Mouse (Mus musculus): ENCODE data around the gene Wnt9a.

The Wnt9a gene

DNA sequence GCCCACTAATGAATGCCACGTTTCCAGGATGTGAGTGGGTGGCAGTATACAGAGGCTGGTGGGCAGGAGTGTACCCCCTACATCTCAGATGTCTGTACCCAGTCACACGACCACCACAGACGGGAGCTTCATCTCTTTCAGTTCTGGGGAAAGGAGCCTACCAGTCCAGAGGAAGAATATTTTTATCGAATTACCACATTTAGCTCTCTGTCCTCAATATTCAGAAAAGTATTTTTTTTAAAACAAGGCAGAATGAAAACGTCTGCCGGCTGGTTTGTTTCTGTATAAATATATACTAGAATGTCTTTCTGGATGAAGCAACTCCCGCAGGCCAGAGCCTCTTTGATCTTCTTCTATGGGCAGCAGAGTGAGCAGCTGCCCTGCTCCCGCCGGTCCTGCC, 26.2 kb downstream of the Wnt9a start:
- TF ChIP-seq CTCF (conservative IDR thresholded peaks at IDR 0.05; ENCODE audit: low read length) (no peak), NANOG (IDR thresholded peaks at IDR 0.05; ENCODE audit: borderline replicate concordance, low read length) (no peak), POU5F1 (IDR thresholded peaks at IDR 0.05; ENCODE audit: borderline replicate concordance, low read length) (no peak)
- no peaks in the 10 kb centered on the region for H3K9me3 ChIP-seq (ENCODE audit: low read length)
- H3K4me3 ChIP-seq (replicated peaks; ENCODE audit: low read length), result no peak overlapping the region
- H3K27me3 ChIP-seq (ENCODE audit: insufficient read depth, low read length), result peaks cover 29% of the 10 kb centered on the region
- H3K4me1 ChIP-seq (replicated peaks; ENCODE audit: low read depth, low read length), result peaks cover 17% of the 10 kb centered on the region
- no peaks in the 10 kb centered on the region for H3K36me3 ChIP-seq (ENCODE audit: insufficient read depth, low read length)

DNA sequence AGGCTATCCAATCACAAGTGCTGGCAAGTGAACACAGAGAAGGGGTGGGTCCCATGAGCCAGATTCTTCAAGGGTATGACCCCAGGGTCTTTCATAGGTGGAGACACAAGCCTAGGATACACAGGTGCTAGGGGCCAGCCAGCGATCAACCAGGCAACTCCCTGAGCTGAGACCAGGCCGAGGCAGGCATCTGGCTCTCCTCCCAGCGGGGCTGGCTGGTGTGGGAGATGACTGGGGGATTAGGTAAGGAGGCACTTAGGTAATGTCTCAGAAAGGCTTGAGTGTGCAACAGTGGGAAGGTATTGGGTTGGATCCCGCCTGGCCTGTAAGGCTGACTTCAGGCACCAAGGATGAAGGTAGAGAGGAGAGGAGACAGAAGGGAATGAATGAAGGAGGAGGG, 28.4 kb downstream of the Wnt9a start:
- H3K36me3 ChIP-seq (ENCODE audit: insufficient read depth, low read length), result no peaks in the 10 kb centered on the region
- no peaks in the 10 kb centered on the region for H3K9me3 ChIP-seq (ENCODE audit: low read length)
- TF ChIP-seq CTCF (conservative IDR thresholded peaks at IDR 0.05; ENCODE audit: low read length) (no peak), POU5F1 (IDR thresholded peaks at IDR 0.05; ENCODE audit: borderline replicate concordance, low read length) (no peak), NANOG (IDR thresholded peaks at IDR 0.05; ENCODE audit: borderline replicate concordance, low read length) (no peak)
- H3K4me3 ChIP-seq (replicated peaks; ENCODE audit: low read length), result no peak overlapping the region
- H3K4me1 ChIP-seq (replicated peaks; ENCODE audit: low read depth, low read length), result peaks cover 8% of the 10 kb centered on the region
- H3K27me3 ChIP-seq (ENCODE audit: insufficient read depth, low read length), result peaks cover 10% of the 10 kb centered on the region

- Histone ChIP-seq H3K4me3 (replicated peaks; ENCODE audit: low read length) (no peak overlapping the region), H3K9me3 (ENCODE audit: low read length) (no peaks in the 10 kb centered on the region), H3K4me1 (replicated peaks; ENCODE audit: low read depth, low read length) (peaks cover 5% of the 10 kb centered on the region), H3K27me3 (ENCODE audit: insufficient read depth, low read length) (peaks cover 10% of the 10 kb centered on the region), H3K36me3 (ENCODE audit: insufficient read depth, low read length) (no peaks in the 10 kb centered on the region)
- TF ChIP-seq NANOG (IDR thresholded peaks at IDR 0.05; ENCODE audit: borderline replicate concordance, low read length) (no peak), POU5F1 (IDR thresholded peaks at IDR 0.05; ENCODE audit: borderline replicate concordance, low read length) (no peak), CTCF (conservative IDR thresholded peaks at IDR 0.05; ENCODE audit: low read length) (no peak)
Measured at GRCm38 (mm10) chr11:59335942-59336341, 29.2 kb downstream of the Wnt9a start.

GRCm38 (mm10) chr11:59336381-59336780, 29.7 kb downstream of the Wnt9a start:
- TF ChIP-seq POU5F1 (IDR thresholded peaks at IDR 0.05; ENCODE audit: borderline replicate concordance, low read length) (no peak), NANOG (IDR thresholded peaks at IDR 0.05; ENCODE audit: borderline replicate concordance, low read length) (no peak), CTCF (conservative IDR thresholded peaks at IDR 0.05; ENCODE audit: low read length) (no peak)
- no peaks in the 10 kb centered on the region for H3K9me3 ChIP-seq (ENCODE audit: low read length)
- no peaks in the 10 kb centered on the region for H3K36me3 ChIP-seq (ENCODE audit: insufficient read depth, low read length)
- H3K4me1 ChIP-seq (replicated peaks; ENCODE audit: low read depth, low read length), result peaks cover under 1% of the 10 kb centered on the region
- H3K27me3 ChIP-seq (ENCODE audit: insufficient read depth, low read length), result peaks cover 10% of the 10 kb centered on the region
- no peak overlapping the region for H3K4me3 ChIP-seq (replicated peaks; ENCODE audit: low read length)

GRCm38 (mm10) chr11:59337955-59338735, 31.4 kb downstream of the Wnt9a start:
- Histone ChIP-seq H3K36me3 (ENCODE audit: insufficient read depth, low read length) (no peaks in the 10 kb centered on the region), H3K4me3 (replicated peaks; ENCODE audit: low read length) (no peak overlapping the region), H3K4me1 (replicated peaks; ENCODE audit: low read depth, low read length) (no peaks in the 10 kb centered on the region), H3K27me3 (ENCODE audit: insufficient read depth, low read length) (peaks cover 11% of the 10 kb centered on the region), H3K9me3 (ENCODE audit: low read length) (no peaks in the 10 kb centered on the region)
- TF ChIP-seq NANOG (IDR thresholded peaks at IDR 0.05; ENCODE audit: borderline replicate concordance, low read length) (no peak), POU5F1 (IDR thresholded peaks at IDR 0.05; ENCODE audit: borderline replicate concordance, low read length) (no peak), CTCF (conservative IDR thresholded peaks at IDR 0.05; ENCODE audit: low read length) (no peak)

DNA sequence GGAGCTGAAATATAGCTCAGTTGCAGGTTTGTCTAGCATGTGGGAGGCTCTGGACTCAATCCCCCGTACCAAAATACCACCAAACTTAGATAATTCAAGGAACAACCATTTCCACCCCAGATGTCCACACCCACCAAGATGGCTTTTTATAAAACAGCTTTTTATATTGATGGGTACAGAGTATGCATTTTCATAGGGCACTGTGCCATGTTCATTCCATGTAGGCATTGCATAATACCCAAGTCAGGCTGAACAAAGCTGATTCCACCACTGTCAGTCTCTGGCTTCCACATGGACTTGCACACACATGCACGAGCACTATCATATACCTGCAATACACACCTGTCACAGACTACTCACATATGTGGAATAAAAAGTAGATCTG, 32.0 kb downstream of the Wnt9a start:
- no peak for TF ChIP-seq POU5F1 (IDR thresholded peaks at IDR 0.05; ENCODE audit: borderline replicate concordance, low read length)
- TF ChIP-seq CTCF (conservative IDR thresholded peaks at IDR 0.05; ENCODE audit: low read length), result no peak
- no peak for TF ChIP-seq NANOG (IDR thresholded peaks at IDR 0.05; ENCODE audit: borderline replicate concordance, low read length)
- H3K27me3 ChIP-seq (ENCODE audit: insufficient read depth, low read length), result peaks cover 10% of the 10 kb centered on the region
- H3K4me1 ChIP-seq (replicated peaks; ENCODE audit: low read depth, low read length), result no peaks in the 10 kb centered on the region
- no peaks in the 10 kb centered on the region for H3K9me3 ChIP-seq (ENCODE audit: low read length)
- H3K4me3 ChIP-seq (replicated peaks; ENCODE audit: low read length), result no peak overlapping the region
- H3K36me3 ChIP-seq (ENCODE audit: insufficient read depth, low read length), result no peaks in the 10 kb centered on the region

GRCm38 (mm10) chr11:59342956-59343355, 36.2 kb downstream of the Wnt9a start:
- H3K4me3 ChIP-seq (replicated peaks; ENCODE audit: low read length), result no peak overlapping the region
- H3K9me3 ChIP-seq (ENCODE audit: low read length), result peaks cover 6% of the 10 kb centered on the region; the same call in 1 of the 2 replicates
- no peaks in the 10 kb centered on the region for H3K36me3 ChIP-seq (ENCODE audit: insufficient read depth, low read length)
- peaks cover 15% of the 10 kb centered on the region; the same call in 1 of the 2 replicates for H3K27me3 ChIP-seq (ENCODE audit: insufficient read depth, low read length)
- H3K4me1 ChIP-seq (replicated peaks; ENCODE audit: low read depth, low read length), result no peaks in the 10 kb centered on the region
- TF ChIP-seq NANOG (IDR thresholded peaks at IDR 0.05; ENCODE audit: borderline replicate concordance, low read length) (no peak), POU5F1 (IDR thresholded peaks at IDR 0.05; ENCODE audit: borderline replicate concordance, low read length) (no peak), CTCF (conservative IDR thresholded peaks at IDR 0.05; ENCODE audit: low read length) (no peak)

GRCm38 (mm10) chr11:59346166-59346910, 39.6 kb downstream of the Wnt9a start:
- Histone ChIP-seq H3K9me3 (ENCODE audit: low read length) (peaks cover 6% of the 10 kb centered on the region; the same call in 1 of the 2 replicates), H3K36me3 (ENCODE audit: insufficient read depth, low read length) (no peaks in the 10 kb centered on the region), H3K4me3 (replicated peaks; ENCODE audit: low read length) (no peak overlapping the region), H3K4me1 (replicated peaks; ENCODE audit: low read depth, low read length) (peaks cover 4% of the 10 kb centered on the region; the same call in 1 of the 2 replicates), H3K27me3 (ENCODE audit: insufficient read depth, low read length) (peaks cover 17% of the 10 kb centered on the region; the same call in 1 of the 2 replicates)
- no peak for TF ChIP-seq POU5F1 (IDR thresholded peaks at IDR 0.05; ENCODE audit: borderline replicate concordance, low read length)
